Mouse (Mus musculus) intestine, embryonic 15.5 days (tissue): ENCODE results near the gene Asz1. TPM values are rescaled to one million over a fixed set of nuclear protein-coding genes. Genes with fewer than 3 reads are reported as not detected.

ENCODE experiments used
- ATAC-seq: fragments of 200-750 bp; cut with Nextera tagmentation; 2 replicates; pipeline ENCODE4 v1.8.0; 2017; ENCODE audit warnings: moderate TSS enrichment, moderate library complexity
- H3K27ac ChIP-seq: fragments of 300-500 bp; sonication (generic); 2 replicates; pipeline ENCODE4 v1.5.1; 2015; ENCODE audit warnings: mild to moderate bottlenecking, inconsistent platforms
- H3K27me3 ChIP-seq: fragments of 300-500 bp; sonication (generic); replicated peaks from 2 replicates; pipeline ENCODE4 v1.6.1; 2015; ENCODE audit warnings: inconsistent platforms
- H3K36me3 ChIP-seq: fragments of 300-500 bp; sonication (generic); 2 replicates; pipeline ENCODE4 v1.6.1; 2015; ENCODE audit warnings: inconsistent platforms
- H3K4me1 ChIP-seq: fragments of 300-500 bp; sonication (generic); replicated peaks from 2 replicates; pipeline ENCODE4 v1.6.1; 2015; ENCODE audit warnings: inconsistent platforms
- H3K4me2 ChIP-seq: fragments of 300-500 bp; sonication (generic); replicated peaks from 2 replicates; pipeline ENCODE4 v1.6.1; 2015; ENCODE audit warnings: mild to moderate bottlenecking, inconsistent platforms
- H3K4me3 ChIP-seq: fragments of 300-500 bp; sonication (generic); replicated peaks from 2 replicates; pipeline ENCODE4 v1.5.1; 2015; ENCODE audit warnings: inconsistent platforms
- H3K9ac ChIP-seq: fragments of 300-500 bp; sonication (generic); 2 replicates; pipeline ENCODE4 v1.6.1; 2015; ENCODE audit warnings: inconsistent platforms
- H3K9me3 ChIP-seq: fragments of 300-500 bp; sonication (generic); 2 replicates; pipeline ENCODE4 v1.6.1; 2016; ENCODE audit warnings: inconsistent platforms
- WGBS: fragments of 180-500 bp; shearing (Covaris S2); methylation state at CpG from one replicate; pipeline ENCODE4 v1.1.7; 2015; 5-methylcytosine and 5-hydroxymethylcytosine counted together
- polyA plus RNA-seq: library from polyadenylated mRNA; unstranded; fragments of >200 nt; fragmentation: Nextera tagmentation; extraction: Ambion mirVana; gene quantifications from 2 replicates; pipeline ENCODE4 v1.2.1, GENCODE M21; 2015

The Asz1 gene
- 0.10 and 0.21 TPM in 2 replicates for polyA plus RNA-seq

GRCm38 (mm10) chr6:18108934-18109333 lies at the start of gene Asz1:
Asz1 (minus strand) TSS chr6:18109061.
- WGBS: 92% methylated on average over 22 of the region's 22 CpGs

GRCm38 (mm10) chr6:18153031-18153430 lies 44.2 kb upstream of the Asz1 start:
- ATAC-seq: no peak
- no peak overlapping the region for H3K4me2 ChIP-seq
- H3K27me3 ChIP-seq: no peaks in the 10 kb centered on the region
- H3K9me3 ChIP-seq: no peaks in the 10 kb centered on the region
- H3K4me3 ChIP-seq: no peak overlapping the region
- 66% methylated on average over 4 of the region's 4 CpGs for WGBS
- H3K27ac ChIP-seq: no peak overlapping the region
- H3K36me3 ChIP-seq: no peaks in the 10 kb centered on the region
- H3K9ac ChIP-seq: no peak overlapping the region
- no peaks in the 10 kb centered on the region for H3K4me1 ChIP-seq

More at GRCm38 (mm10) chr6:18108934-18109333, at the start of gene Asz1:
- Histone ChIP-seq H3K4me3 (no peak within 1 kb of the TSS), H3K27ac (no peak within 1 kb of the TSS), H3K9me3 (no peaks in the 10 kb centered on the region), H3K36me3 (no peaks in the 10 kb centered on the region), H3K27me3 (no peaks in the 10 kb centered on the region), H3K4me2 (no peak within 1 kb of the TSS), H3K4me1 (no peaks in the 10 kb centered on the region), H3K9ac (no peak within 1 kb of the TSS)
- no peak for ATAC-seq

GRCm38 (mm10) chr6:18135246-18135645 lies 26.4 kb upstream of the Asz1 start:
- no peaks in the 10 kb centered on the region for H3K27me3 ChIP-seq
- H3K9ac ChIP-seq: no peak overlapping the region
- 35% methylated on average over 1 of the region's 1 CpGs for WGBS
- no peaks in the 10 kb centered on the region for H3K36me3 ChIP-seq
- H3K27ac ChIP-seq: no peak overlapping the region
- H3K4me1 ChIP-seq: no peaks in the 10 kb centered on the region
- H3K4me3 ChIP-seq: no peak overlapping the region
- H3K4me2 ChIP-seq: no peak overlapping the region
- ATAC-seq: no peak
- no peaks in the 10 kb centered on the region for H3K9me3 ChIP-seq

GRCm38 (mm10) chr6:18128059-18128458 lies 19.2 kb upstream of the Asz1 start:
- Histone ChIP-seq H3K4me1 (no peaks in the 10 kb centered on the region), H3K27ac (no peak overlapping the region), H3K27me3 (no peaks in the 10 kb centered on the region), H3K9ac (no peak overlapping the region), H3K9me3 (no peaks in the 10 kb centered on the region), H3K4me3 (no peak overlapping the region), H3K36me3 (no peaks in the 10 kb centered on the region), H3K4me2 (no peak overlapping the region)
- WGBS: 51% methylated on average over 4 of the region's 4 CpGs
- ATAC-seq: no peak

GRCm38 (mm10) chr6:18127206-18127983 lies 18.5 kb upstream of the Asz1 start:
- no peak overlapping the region for H3K4me3 ChIP-seq
- 74% methylated on average over 2 of the region's 2 CpGs for WGBS
- H3K9me3 ChIP-seq: no peaks in the 10 kb centered on the region
- H3K4me2 ChIP-seq: no peak overlapping the region
- no peaks in the 10 kb centered on the region for H3K27me3 ChIP-seq
- H3K4me1 ChIP-seq: no peaks in the 10 kb centered on the region
- no peaks in the 10 kb centered on the region for H3K36me3 ChIP-seq
- H3K9ac ChIP-seq: no peak overlapping the region
- no peak overlapping the region for H3K27ac ChIP-seq
- no peak for ATAC-seq

GRCm38 (mm10) chr6:18096861-18097260 lies 12.0 kb downstream of the Asz1 start:
- 32% methylated on average over 1 of the region's 1 CpGs for WGBS
- no peak overlapping the region for H3K4me2 ChIP-seq

GRCm38 (mm10) chr6:18089098-18089497 lies 19.8 kb downstream of the Asz1 start:
- Histone ChIP-seq H3K27ac (no peak overlapping the region), H3K27me3 (no peaks in the 10 kb centered on the region), H3K9me3 (no peaks in the 10 kb centered on the region), H3K36me3 (no peaks in the 10 kb centered on the region), H3K4me3 (no peak overlapping the region), H3K4me2 (no peak overlapping the region), H3K4me1 (no peaks in the 10 kb centered on the region), H3K9ac (no peak overlapping the region)
- peak; percentile 57 for ATAC-seq
- 76% methylated on average over 5 of the region's 5 CpGs for WGBS

More at GRCm38 (mm10) chr6:18096861-18097260, 12.0 kb downstream of the Asz1 start:
- Histone ChIP-seq H3K4me3 (no peak overlapping the region), H3K27ac (no peak overlapping the region), H3K36me3 (no peaks in the 10 kb centered on the region), H3K27me3 (no peaks in the 10 kb centered on the region), H3K4me1 (no peaks in the 10 kb centered on the region), H3K9me3 (no peaks in the 10 kb centered on the region), H3K9ac (no peak overlapping the region)
- ATAC-seq: peak; percentile 83

DNA sequence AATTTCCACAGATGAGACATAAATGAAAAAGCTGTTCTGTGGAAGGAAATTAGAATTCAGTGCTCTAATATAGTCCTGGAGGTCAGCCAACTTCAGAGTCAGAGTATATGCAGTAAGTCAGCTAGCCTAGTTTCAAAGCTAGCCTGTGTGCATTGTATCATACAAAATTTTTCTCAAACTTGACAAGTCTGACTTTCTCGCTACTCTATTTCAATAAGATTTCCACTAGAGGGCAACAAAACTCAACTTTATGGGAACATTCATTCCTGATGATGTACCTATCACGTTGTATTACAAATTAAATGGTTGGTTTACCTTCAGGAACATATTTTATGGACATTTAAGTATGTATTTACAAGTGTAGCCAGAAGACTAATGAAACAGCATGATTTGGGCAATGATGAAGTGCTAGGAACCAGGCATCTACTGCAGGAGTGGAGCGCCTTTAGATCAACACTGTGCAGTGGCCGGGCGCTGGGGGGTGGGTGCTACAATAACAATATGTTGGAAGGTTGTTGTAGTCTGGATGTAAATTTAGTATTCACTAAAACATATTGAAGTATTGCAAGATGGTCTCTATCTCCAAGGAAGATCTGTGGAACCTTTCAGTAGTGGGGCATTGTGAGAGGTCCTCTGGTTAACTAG lies 21.6 kb downstream of the Asz1 start:
- no peak overlapping the region for H3K4me2 ChIP-seq
- H3K36me3 ChIP-seq: no peaks in the 10 kb centered on the region
- WGBS: 59% methylated on average over 5 of the region's 5 CpGs
- no peak overlapping the region for H3K4me3 ChIP-seq
- H3K9me3 ChIP-seq: no peaks in the 10 kb centered on the region
- no peaks in the 10 kb centered on the region for H3K27me3 ChIP-seq
- no peak overlapping the region for H3K9ac ChIP-seq
- H3K27ac ChIP-seq: no peak overlapping the region
- peak; percentile 61 for ATAC-seq
- H3K4me1 ChIP-seq: no peaks in the 10 kb centered on the region

DNA sequence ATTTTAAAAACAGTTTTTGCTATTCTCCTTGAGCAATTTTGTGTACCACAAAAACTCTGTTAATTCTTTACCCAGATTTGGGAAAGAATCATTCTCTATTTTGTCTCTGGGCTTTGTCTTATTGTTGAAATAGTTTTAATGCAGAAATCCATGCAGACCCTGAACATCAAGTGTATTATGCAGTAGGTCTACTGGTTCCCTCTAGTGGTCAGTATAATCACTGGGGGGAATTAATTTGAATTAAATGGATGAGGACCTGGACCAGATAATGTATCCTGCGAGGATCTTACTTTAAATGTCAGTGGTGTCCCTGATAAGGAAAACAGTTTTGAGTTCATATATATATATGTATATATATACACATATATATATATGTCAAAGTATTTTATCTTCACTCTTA lies 30.2 kb downstream of the Asz1 start:
- 27% methylated on average over 1 of the region's 1 CpGs for WGBS
- H3K4me1 ChIP-seq: no peaks in the 10 kb centered on the region
- no peaks in the 10 kb centered on the region for H3K27me3 ChIP-seq
- H3K4me2 ChIP-seq: no peak overlapping the region
- H3K9me3 ChIP-seq: no peaks in the 10 kb centered on the region
- no peak for ATAC-seq
- H3K9ac ChIP-seq: no peak overlapping the region
- no peak overlapping the region for H3K4me3 ChIP-seq
- H3K27ac ChIP-seq: no peak overlapping the region
- H3K36me3 ChIP-seq: no peaks in the 10 kb centered on the region

- H3K27me3 ChIP-seq: no peaks in the 10 kb centered on the region
- WGBS: 72% methylated on average over 7 of the region's 7 CpGs
- H3K36me3 ChIP-seq: no peaks in the 10 kb centered on the region
- no peak overlapping the region for H3K4me2 ChIP-seq
- H3K9ac ChIP-seq: no peak overlapping the region
- peak; percentile 68 for ATAC-seq
- no peaks in the 10 kb centered on the region for H3K9me3 ChIP-seq
- H3K4me1 ChIP-seq: no peaks in the 10 kb centered on the region
- no peak overlapping the region for H3K4me3 ChIP-seq
- H3K27ac ChIP-seq: peak overlapping the region; percentile 18; the same call in 1 of the 2 replicates
These were observed 31.9 kb downstream of the Asz1 start for GRCm38 (mm10) chr6:18076986-18077385.

GRCm38 (mm10) chr6:18076577-18076976 lies 32.3 kb downstream of the Asz1 start:
- Histone ChIP-seq H3K27ac (0 out of 2 replicates have a peak overlapping the region, but pooled peaks have one; percentile 18), H3K27me3 (no peaks in the 10 kb centered on the region), H3K9ac (no peak overlapping the region), H3K36me3 (no peaks in the 10 kb centered on the region), H3K9me3 (no peaks in the 10 kb centered on the region), H3K4me3 (no peak overlapping the region), H3K4me1 (no peaks in the 10 kb centered on the region), H3K4me2 (no peak overlapping the region)
- ATAC-seq: peak; percentile 96
- 13% methylated on average over 5 of the region's 5 CpGs for WGBS

DNA sequence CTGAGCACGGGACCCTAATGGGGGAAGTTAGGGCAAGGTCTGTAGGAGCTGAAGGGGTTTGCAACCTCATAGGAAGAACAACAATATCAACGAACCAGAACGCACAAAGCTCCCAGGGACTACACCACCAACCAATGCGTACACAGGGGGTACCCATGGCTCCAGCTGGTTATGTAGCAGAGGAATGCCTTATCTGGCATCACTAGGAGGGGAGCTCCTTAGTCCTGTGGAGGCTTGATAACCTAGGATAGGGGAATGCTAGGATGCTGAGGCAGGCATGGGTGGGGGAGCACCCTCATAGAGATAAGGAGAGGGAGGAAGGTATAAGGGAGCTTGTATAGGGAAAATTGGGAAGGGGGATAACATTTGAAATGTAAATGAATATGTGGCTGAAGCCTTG lies 51.0 kb downstream of the Asz1 start:
- Histone ChIP-seq H3K27me3 (no peaks in the 10 kb centered on the region), H3K4me2 (no peak overlapping the region), H3K9ac (no peak overlapping the region), H3K4me3 (no peak overlapping the region), H3K27ac (no peak overlapping the region), H3K9me3 (no peaks in the 10 kb centered on the region), H3K36me3 (no peaks in the 10 kb centered on the region), H3K4me1 (no peaks in the 10 kb centered on the region)
- ATAC-seq: no peak
- 87% methylated on average over 4 of the region's 4 CpGs for WGBS

DNA sequence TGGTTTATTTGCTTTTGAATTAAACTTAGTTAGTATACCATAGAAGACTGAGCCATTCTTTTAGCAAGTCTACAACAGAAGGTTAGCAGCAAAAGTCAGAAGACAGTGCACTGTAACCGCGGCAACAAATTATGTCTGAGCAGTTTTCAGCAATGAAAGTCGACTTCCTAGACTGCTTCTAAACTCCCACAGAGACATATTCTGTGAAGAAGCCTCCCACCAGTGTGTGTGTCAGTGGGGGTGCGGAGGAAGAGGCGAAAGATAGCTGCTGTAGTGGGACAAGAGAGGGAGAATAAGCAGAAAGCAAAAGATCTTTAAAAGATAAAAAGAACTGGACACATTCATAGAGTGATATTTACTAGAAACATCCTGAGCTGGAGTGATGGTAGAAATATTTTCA lies 57.2 kb downstream of the Asz1 start:
- Histone ChIP-seq H3K9me3 (no peaks in the 10 kb centered on the region), H3K4me1 (no peaks in the 10 kb centered on the region), H3K27me3 (no peaks in the 10 kb centered on the region), H3K36me3 (no peaks in the 10 kb centered on the region), H3K4me3 (no peak overlapping the region), H3K4me2 (no peak overlapping the region), H3K27ac (no peak overlapping the region), H3K9ac (no peak overlapping the region)
- no peak for ATAC-seq
- 73% methylated on average over 5 of the region's 5 CpGs for WGBS
